Mouse (Mus musculus) layer of hippocampus, adult 9-11 months (tissue): ENCODE results near the gene Ager.

Experiments
- DNase-seq: peaks from one replicate; pipeline ENCODE4 v3.0.0; 2022

Gene Ager

DNA sequence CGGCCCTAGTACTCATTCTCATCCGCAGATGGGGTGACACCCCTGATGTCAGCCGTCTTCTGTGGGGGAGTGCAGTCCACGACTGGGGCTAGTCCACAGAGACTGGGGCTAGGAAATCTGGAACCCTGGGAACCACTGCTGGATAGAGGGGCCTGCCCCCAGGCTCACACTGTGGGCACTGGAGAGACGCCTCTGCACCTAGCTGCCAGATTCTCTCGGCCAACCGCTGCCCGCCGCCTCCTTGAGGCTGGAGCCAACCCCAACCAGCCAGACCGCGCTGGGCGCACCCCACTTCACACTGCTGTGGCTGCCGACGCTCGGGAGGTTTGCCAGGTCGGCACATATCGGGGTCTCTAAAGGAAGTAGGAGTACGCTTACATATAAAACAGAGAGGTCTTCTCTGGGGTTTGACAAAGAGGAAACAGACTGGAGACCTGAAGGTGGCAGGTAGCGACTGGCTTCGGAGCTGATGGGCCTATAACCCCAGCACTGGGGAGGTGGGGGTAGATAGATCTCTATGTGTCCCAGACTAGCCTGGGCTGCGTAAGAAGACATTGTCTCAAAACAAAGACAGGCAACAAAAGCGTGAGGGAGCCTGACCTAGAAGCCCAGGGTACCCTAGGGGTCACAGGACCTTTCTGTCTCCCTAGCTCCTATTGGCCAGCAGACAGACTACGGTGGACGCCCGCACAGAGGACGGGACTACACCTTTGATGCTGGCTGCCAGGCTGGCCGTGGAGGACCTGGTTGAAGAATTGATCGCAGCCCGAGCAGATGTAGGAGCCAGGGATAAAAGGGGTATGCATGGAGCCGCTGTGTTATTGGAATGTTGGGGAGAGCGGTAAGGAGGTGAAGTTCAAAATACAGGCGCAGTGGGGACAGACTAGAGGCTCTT lies 11.5 kb upstream of the Ager start:
- DNase-seq = no peak

DNA sequence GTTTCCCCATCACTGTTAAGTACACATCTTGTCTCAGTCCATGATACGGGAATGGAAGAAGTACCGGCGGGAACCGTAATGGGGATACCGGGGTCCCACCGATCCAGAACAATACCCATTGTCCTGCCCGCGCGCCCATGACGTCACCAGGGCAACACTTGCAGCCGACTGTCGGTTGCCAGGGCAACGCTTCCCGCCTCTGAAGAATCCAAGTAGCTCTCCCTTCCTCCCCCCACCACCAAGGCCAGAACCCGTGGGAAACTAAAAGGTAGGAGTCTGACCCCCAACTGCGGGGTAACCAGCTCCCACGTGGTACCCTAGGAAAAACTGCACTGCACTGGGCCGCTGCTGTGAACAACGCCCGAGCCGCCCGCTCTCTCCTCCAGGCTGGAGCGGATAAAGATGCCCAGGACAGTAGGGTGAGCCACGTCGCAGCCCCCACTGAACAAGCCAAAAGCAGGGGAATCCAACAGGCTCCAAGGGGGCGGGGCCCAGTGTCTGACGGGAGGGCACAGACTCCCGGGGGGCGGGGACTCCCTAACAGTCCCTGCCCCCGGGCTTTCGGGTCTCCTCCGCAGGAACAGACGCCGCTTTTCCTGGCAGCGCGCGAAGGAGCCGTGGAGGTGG lies 10.8 kb upstream of the Ager start:
- peak; percentile 94 for DNase-seq

DNA sequence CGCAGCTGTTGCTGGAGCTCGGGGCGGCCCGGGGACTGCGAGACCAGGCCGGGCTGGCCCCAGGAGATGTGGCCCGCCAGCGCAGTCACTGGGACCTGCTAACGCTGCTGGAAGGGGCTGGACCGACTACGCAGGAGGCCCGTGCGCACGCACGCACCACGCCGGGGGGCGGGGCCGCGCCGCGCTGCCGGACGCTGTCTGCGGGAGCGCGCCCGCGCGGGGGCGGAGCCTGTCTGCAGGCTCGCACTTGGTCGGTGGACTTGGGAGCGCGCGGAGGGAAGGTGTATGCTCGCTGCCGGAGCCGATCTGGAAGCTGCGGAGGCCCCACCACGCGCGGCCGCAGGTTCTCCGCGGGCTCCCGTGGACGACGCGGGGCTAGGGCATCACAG lies 10.2 kb upstream of the Ager start:
- DNase-seq = peak; percentile 98

DNA sequence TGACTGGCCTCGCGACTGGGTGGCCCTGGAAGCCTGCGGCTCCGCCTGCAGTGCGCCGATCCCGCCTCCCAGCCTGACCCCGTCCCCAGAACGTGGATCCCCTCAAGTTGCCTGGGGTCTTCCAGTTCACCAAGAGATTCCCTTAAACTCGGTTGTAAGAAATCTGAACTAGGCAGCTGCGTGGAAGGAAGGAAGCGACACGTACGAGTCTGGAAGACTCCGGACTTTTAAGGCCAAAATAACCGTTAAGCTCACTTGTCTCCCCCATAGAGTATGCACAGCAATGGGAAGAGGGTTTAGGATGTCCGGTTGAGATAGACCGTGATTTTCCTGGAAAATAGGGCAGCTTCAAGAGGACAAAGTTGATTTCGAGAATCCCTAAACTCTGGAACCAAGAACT lies 9.8 kb upstream of the Ager start:
- DNase-seq = no peak

DNA sequence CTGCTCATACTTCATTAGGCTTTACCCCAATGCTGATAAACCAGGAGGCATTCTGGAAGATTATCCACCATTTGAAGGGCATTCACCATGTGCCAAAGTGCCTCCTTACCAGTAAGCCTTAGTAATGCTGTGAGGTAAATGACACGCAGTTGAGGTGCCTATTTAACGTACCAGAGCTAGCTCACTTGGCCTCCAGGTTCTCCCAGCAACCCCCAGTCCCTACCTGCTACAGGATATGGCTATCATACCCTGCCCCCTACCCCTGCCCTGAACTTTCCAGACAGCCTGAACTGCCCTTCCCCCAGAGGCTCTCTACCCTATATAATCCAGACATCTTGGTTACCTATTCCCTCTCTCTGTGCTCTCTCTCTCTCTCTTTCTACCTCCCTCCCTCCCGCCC lies 8.9 kb upstream of the Ager start:
- DNase-seq = no peak

DNA sequence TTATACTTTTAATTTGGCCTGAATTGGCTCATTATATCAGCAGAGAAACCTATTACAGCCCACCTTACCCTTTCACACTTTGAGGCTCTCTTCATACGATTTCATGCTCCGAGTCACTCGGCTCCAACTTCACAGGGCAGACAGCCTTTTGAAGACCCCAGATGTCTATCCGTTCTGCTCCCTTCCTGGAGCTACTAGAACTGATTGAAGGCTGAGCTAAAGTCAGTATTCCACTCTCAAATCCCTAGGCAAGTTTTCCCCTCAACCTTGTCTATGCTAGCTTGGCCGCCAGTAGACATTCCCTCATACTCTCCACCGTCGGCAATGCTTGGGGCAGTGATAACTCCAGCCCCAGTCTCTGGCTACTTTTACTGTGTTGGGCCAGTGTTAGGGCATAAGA lies 8.5 kb upstream of the Ager start:
- no peak for DNase-seq

DNA sequence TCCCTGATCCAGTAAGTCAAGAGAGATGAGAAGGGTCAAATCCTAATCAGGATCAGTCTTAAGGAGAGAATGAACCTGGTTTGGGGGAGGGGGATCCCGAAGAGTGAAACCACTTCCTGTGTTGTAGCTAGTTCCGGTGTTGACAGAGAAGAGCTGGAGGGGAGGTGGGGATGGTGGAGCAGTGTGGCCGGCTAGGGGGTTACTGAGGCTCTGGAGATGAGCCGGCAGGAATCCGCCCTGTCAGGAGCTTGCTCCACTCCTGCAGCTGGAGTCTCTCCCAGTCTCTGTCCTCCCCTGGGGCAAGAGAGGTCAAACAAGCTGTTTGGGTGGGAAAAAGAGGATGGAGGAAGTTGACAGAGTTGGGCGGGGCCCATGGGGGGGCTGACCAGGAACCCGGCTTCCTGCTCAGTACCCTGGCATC lies 8.0 kb upstream of the Ager start, which contains the start of gene Gpsm3:
Gene Gpsm3 (plus strand): TSS at position 126 of the 421 bp plus-strand sequence.
- DNase-seq = no peak

DNA sequence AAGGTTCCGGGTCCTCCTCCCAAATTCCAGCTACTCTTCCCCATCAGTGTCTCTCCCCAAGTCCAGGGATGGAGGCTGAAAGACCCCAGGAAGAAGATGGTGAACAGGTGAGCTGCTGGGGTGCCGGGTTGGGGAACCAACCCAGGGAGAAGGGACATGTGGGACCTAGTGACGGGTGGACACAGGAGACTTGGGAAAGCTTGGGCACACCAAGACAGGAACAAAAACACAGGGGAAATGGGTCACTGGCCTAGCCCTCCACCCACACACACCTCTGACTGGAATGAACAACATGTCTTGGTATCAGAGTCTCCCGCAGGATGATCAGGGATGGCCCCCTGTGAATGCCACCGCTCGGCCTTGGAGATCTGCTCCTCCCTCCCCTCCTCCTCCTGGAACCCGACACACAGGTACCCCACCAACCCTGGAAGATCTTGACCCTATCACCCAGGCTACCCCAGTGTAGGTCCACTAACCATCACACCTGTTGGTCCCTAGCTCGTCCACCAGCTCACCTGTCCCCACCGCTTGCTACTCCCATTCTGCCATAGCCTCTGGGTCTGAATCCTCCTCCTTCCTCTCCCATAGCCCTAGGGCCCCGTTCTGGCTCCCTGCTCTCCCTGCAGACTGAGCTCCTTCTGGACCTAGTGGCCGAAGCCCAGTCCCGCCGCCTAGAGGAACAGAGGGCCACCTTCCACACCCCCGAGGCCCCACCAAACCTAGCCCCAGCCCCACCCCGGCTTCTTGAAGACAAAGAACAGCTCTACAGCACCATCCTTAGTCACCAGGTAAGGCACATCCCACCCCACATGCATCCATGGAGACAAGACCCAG lies 7.3 kb upstream of the Ager start:
- DNase-seq = no peak

DNA sequence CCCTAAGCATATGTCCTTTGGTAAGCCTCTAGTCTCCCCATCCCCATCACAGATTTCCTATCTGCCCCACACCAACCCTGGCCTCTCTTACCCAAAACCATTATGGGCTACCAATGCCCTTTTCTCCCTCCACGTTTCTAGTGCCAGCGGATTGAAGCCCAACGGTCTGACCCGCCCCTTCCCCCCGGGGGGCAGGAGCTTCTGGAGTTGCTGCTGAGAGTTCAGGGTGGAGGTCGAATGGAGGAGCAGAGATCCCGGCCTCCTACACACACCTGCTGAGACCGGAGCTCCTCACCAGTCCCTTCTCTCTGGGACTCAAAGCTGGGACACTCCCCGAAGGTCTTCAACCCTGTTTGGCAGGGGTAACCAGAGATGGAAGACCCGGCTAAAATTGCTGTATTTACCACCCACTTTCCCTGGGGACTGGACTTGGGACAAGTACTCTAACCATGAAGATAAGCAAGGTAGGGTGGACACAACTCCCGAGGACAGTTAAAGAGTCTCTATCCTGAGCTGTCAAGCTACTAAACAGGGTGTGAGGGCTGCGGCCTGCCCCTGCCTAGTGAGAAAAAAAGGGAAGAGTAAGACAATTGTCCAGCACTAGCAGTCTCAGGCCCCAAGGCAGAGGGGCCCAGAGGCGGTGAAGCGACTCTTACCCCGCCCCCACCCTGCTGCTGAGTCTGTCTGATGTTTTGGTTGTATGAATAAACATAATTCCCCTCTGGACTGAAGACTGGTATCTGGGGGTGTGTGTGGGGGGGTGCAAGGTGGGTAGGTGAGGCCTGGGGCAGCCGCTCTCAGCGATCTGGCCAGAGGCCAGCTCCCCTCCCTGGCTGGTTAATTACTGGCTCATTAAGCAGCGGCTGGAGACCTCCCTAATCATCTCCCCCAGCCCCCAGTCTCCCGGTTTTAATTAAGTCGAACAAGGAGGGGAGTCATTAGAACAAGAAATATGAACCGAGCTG lies 6.4 kb upstream of the Ager start, which contains the start of gene Pbx2:
Gene Pbx2 (plus strand): TSS at position 238 of the 965 bp plus-strand sequence.
- DNase-seq = no peak

DNA sequence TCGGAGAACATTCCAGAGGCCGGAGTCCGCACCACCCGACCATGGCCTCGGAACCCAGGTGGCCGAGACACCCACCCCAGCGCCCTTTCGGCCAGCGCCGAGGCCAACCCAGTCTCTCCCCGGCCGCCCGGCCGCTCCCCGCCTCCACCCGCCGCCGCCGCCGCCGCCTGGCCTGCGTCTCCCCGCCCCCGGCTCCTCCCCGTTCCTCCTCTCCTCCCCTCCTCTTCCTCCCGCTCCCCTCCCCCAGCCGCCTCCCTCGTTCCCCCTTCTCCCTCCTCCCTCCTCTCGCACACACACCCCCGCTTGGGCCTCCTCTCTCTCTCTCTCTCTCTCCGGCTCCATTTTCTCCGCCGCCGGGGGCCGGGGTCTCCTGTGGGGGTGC lies 5.7 kb upstream of the Ager start:
- DNase-seq = peak; percentile 87

DNA sequence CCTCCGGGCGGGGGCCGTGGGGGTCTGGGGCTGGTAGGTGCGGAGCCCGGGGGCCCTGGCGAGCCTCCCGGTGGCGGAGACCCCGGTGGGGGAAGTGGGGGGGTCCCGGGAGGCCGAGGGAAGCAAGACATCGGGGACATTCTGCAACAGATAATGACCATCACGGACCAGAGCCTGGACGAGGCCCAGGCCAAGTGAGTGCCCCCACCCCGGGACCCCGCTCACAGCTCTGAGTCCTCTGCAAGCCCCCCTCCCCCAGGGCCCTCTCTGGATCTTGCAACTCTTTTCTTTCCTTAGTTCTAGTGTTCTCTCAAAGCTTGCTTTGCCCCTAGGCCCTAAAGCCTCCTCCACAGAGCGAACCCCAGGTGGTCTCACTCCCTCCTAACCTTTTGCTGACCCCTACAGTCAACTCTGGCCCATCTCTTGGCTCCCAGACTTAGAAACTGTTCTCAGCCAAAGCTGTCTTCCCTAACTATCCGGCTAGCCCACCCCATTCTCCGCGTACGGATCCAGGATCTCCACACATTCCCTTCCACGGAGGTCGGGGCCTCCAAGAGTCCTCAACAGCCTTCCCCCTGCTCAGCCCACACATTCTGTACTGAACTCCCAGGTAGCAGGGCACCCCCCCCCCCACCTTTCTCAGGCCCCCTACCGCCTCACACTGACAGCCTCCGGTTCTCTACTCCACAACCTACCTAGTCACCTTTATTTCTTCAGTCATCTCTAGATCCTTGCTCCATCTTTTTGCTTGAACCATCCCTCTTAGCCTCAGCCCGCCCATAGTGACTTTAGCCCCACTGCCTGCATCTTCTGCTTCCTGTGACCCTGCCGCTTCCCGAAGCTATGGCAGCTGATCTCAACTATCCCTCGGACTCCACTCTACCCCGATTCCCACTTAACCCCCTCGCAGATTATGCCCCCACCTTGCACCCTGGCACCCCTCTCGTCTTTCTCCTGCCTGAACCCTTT lies 4.8 kb upstream of the Ager start:
- no peak for DNase-seq

DNA sequence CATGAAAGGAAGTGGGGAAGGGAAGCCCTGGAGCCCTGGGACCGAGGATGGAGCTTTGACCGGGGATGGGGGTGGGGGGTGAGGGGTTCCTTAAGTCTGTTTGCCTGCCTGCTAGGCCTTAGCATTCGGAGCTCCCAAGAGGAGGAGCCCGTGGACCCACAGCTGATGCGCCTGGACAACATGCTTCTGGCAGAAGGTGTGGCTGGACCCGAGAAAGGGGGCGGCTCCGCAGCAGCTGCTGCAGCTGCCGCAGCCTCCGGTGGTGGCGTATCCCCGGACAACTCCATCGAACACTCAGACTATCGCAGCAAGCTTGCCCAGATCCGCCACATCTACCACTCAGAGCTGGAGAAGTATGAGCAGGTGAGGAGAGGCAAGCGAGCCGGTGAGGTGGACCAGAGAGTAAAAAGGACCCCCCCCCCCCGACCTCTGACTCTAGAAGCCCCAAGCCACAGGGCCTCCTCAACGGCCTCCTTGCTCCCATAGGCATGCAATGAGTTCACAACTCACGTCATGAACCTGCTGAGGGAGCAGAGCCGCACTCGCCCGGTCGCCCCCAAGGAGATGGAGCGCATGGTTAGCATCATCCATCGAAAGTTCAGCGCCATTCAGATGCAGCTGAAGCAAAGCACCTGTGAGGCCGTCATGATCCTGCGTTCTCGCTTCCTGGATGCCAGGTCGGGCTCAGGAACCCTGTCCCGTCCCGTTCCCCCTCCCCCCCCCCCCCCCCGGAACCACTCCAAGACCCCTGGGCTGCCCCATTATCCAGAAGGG lies 3.7 kb upstream of the Ager start:
- no peak for DNase-seq

DNA sequence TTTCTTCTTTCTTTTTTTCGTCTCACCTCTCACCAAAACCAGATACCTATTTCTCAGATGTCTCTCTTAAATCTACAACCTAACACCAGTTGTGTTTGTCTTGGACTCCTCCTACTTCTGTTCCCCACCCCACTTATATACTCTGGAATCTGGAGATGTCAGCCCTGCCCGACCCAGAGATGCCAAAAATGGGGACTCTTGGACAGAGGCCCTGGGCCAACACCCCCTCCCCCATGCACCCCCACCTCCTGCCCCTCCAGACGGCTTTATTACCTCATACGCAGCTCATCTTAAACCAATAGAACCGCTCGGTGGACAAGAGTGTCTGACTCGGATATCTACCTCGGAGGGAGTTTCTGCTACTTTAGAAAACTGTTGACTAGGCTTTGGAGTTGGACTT lies 1.6 kb upstream of the Ager start:
- DNase-seq = no peak

DNA sequence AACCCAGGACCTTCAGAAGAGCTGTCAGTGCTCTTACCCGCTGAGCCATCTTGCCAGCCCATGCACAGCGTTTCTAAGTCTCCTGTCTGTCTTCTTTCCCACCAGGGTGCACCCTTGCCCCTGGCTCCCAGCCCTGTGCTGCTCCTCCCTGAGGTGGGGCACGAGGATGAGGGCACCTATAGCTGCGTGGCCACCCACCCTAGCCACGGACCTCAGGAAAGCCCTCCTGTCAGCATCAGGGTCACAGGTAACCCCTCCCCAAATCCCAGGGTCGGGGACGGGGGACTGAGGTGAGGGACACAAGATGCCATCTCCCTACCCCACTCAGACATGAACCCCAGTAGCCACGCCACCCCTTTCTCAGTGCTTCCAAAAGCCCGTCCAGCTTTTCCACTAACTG lies 2.2 kb downstream of the Ager start:
- no peak for DNase-seq

DNA sequence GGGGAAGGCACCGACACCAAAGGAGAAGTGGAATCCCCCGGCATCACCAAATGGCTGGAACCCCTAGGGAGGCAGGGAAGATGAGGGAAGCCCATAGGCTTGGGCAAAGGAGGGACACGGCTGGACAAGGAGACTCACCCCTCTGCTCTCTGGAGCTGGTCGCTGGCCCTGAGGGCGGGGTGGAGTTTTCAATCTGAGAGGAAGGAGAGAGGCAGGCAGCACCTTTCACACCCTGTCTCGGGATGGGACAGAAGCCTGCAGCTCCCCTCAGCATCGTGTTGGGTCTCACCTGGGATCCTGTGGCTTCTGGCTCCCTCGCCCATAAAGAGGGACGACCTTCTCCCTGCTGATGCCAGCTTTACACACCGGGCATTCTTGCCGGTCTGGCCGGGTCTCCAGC lies 4.1 kb downstream of the Ager start:
- DNase-seq = no peak

DNA sequence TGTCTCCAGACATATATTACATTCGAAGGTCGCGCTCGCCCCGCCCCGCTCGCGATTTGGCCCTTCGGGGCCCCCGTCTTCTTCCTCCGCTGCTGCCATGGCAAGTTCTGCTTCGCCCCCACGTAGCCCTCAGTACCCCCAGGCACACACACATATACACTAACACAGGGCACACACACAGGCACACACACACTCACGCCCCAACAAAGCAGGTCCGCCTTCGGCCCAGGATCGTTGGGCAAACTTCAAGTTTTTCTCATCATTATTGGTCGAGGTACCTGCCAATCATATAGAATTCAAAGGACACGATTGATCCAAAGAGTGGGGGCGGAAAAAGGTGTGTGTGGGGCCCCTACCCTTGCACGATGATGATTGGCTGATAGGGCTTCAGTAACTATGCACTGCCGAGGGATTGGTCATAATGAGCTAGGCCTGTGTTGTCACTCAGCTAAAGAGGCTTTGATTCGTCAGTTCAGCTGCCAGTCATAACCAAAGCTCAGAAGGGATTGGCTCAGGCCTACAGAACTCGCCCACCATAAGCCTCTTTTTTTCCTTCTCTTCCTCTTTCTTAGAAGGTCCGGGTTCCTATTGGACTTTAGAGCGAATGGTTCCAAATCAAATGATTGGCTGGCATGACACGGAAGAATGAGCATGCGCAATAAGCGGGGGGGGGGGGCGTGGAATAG lies 5.9 kb downstream of the Ager start, which contains the start of gene Rnf5:
Gene Rnf5 (minus strand): TSS at position 316 of the 686 bp plus-strand sequence.
- DNase-seq = peak; percentile 100

DNA sequence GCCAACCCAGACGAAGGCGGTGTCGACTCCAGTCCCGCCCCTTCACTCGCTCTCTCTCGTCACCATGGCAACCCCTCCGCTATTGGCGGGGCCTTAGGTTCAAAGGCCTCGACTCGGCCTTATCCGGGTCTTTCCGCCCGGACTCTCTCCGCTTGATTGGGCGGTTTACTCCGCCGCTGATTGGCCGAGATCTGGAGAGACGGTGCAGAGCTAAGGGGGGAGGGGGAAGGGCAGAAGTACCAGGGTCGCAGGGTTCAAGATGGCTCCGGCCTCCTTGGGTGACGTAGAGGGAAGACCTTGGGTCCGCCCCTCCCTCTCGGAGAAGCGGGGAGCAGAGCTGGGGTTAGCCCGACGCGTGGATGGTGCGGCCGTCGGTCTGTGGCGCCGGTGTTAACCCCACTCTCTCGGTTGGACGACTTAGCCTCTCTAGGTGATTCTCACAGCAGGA lies 6.4 kb downstream of the Ager start, which contains the start of gene Agpat1:
Gene Agpat1 (plus strand): TSS at position 202 of the 448 bp plus-strand sequence.
- peak; percentile 99 for DNase-seq

DNA sequence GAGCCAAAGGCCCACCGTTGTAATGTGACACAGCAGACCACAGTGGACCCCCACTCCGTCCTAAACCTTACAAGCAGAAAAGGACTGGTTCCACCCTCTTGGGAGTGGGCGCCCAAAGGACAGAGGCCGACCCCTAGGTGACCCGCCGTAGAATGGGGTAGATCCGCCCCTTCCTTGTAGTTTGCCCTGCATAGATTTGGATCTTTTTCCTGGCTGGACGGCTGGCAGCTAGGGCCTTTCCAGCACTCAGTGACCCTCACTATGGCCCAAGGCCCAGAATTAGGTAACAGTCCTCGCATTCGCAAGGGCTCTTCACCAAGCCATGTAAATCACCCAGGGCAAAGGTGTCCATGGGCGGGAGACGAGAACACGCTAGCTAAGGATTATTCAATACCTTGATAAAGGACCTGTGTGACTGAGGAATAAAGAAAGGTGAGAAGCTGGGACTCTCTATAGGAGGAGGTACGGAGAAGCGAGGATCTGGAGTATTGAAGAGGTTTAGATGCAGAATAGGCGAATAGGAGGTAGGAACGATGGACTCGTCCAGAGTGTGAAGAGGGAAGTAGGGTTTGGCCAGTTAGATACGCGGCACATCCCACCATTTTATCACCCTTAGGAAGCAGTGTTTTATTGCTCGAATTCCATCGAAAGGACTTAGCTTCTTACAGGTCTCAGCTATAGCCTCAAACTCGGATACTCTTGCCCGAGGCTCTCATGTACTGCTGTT lies 7.0 kb downstream of the Ager start:
- DNase-seq = no peak

DNA sequence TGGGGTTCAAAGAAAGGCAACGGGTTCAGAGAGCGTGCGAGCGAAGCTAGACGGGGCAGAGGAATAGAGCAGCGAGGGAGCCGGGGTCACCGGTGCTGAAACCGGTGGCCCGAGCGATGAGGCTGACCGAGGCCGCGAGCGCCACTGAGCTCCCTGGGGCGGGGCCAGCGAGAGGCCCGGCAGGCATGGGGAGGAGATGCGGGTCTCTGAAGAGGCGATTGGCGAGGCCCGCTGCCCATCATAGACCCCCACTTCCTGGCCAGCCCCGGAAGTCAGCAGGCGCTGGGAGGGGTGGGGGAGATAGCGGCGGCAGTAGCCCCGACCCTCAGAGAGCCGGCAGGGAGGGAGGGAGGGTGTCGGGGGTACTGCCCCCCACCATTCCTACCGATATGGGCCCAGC lies 7.9 kb downstream of the Ager start:
- peak; percentile 97 for DNase-seq
